Mouse (Mus musculus) kidney, postnatal 0 days (tissue): ENCODE results near the gene Mettl7a2. TPM values are rescaled to one million over a fixed set of nuclear protein-coding genes. Genes with fewer than 3 reads are reported as not detected.
"Not testable (repeated sequence)": the region's sequence is repeated elsewhere in the genome, so short reads cannot be mapped to it uniquely, and the experiment has no call there.

Experiments
- ATAC-seq: fragments of 200-750 bp; cut with Nextera tagmentation; replicated peaks from 2 replicates; pipeline ENCODE4 v1.8.0; 2017; ENCODE audit warnings: low read depth, moderate number of reproducible peaks, moderate TSS enrichment, moderate library complexity; ENCODE audit not compliant: low FRiP score
- DNase-seq: peaks from one replicate; pipeline ENCODE4 v3.0.0-alpha.2; 2016; ENCODE audit warnings: low spot score
- H3K27ac ChIP-seq: fragments of 300-500 bp; sonication (generic); 2 replicates; pipeline ENCODE4 v1.5.1; 2014; ENCODE audit warnings: mild to moderate bottlenecking
- H3K27me3 ChIP-seq: fragments of 300-500 bp; sonication (generic); 2 replicates; pipeline ENCODE4 v1.6.1; 2014; ENCODE audit warnings: low read length, mixed read lengths; ENCODE audit not compliant: insufficient read depth
- H3K36me3 ChIP-seq: fragments of 300-500 bp; sonication (generic); 2 replicates; pipeline ENCODE4 v1.6.1; 2014; ENCODE audit warnings: low read length, mixed read lengths; ENCODE audit not compliant: insufficient read depth
- H3K4me1 ChIP-seq: fragments of 300-500 bp; sonication (generic); replicated peaks from 2 replicates; pipeline ENCODE4 v1.6.1; 2014; ENCODE audit warnings: antibody characterized with exemption, low read length, mixed read lengths; ENCODE audit not compliant: insufficient read depth
- H3K4me2 ChIP-seq: fragments of 300-500 bp; sonication (generic); 2 replicates; pipeline ENCODE4 v1.6.1; 2014; ENCODE audit warnings: mild to moderate bottlenecking, low read length, moderate library complexity, mixed read lengths
- H3K4me3 ChIP-seq: fragments of 300-500 bp; sonication (generic); replicated peaks from 2 replicates; pipeline ENCODE4 v1.5.1; 2014; ENCODE audit warnings: low read depth, low read length
- H3K9ac ChIP-seq: fragments of 300-500 bp; sonication (generic); 2 replicates; pipeline ENCODE4 v1.6.1; 2014; ENCODE audit warnings: low read depth, low read length
- H3K9me3 ChIP-seq: fragments of 300-500 bp; sonication (generic); replicated peaks from 2 replicates; pipeline ENCODE4 v1.6.1; 2016; ENCODE audit warnings: low read length, inconsistent platforms, mixed read lengths
- CTCF ChIP-seq: IDR thresholded peaks from 2 replicates; pipeline ENCODE4 v1.5.1; 2016; ENCODE audit warnings: antibody characterized with exemption, low read depth, mild to moderate bottlenecking, moderate library complexity
- WGBS: fragments of 180-500 bp; shearing (Covaris S2); extraction: QIAGEN DNeasy Blood & Tissue Kit; methylation state at CpG from one replicate; pipeline ENCODE4 v1.1.7; 2014; 5-methylcytosine and 5-hydroxymethylcytosine counted together
- polyA plus RNA-seq: library from polyadenylated mRNA; unstranded; fragments of >200 nt; fragmentation: Nextera tagmentation; extraction: Ambion mirVana; gene quantifications from 2 replicates; pipeline ENCODE4 v1.2.1, GENCODE M21; 2015

Gene Mettl7a2
- polyA plus RNA-seq, 1 experiment from 2014 or later: 1.8 TPM

GRCm38 (mm10) chr15:100314448-100315145 is 38.4 kb upstream of the Mettl7a2 start:
- Histone ChIP-seq H3K36me3 (no peaks in the 10 kb centered on the region), H3K9ac (no peak overlapping the region)
- WGBS: 93% methylated on average over 5 of the region's 5 CpGs

GRCm38 (mm10) chr15:100318014-100318671 is 34.9 kb upstream of the Mettl7a2 start:
- not testable (repeated sequence) for ATAC-seq, H3K4me1 ChIP-seq, H3K27ac ChIP-seq, H3K9ac ChIP-seq, H3K4me2 ChIP-seq, H3K4me3 ChIP-seq, H3K9me3 ChIP-seq, H3K27me3 ChIP-seq, H3K36me3 ChIP-seq
- DNase-seq: peak; percentile 21
- WGBS: 55% methylated on average over 4 of the region's 4 CpGs

More at GRCm38 (mm10) chr15:100314448-100315145, 38.4 kb upstream of the Mettl7a2 start:
- Histone ChIP-seq H3K4me2 (no peak overlapping the region), H3K27me3 (no peaks in the 10 kb centered on the region), H3K4me3 (no peak overlapping the region), H3K4me1 (no peaks in the 10 kb centered on the region), H3K9me3 (no peaks in the 10 kb centered on the region), H3K27ac (no peak overlapping the region)
- TF ChIP-seq CTCF: no peak
- ATAC-seq (no peak), DNase-seq (no peak)

- ATAC-seq (no peak), DNase-seq (no peak)
- H3K4me2 ChIP-seq: no peak overlapping the region
- no peaks in the 10 kb centered on the region for H3K4me1 ChIP-seq
- no peaks in the 10 kb centered on the region for H3K27me3 ChIP-seq
- H3K4me3 ChIP-seq: no peak overlapping the region
- no peak overlapping the region for H3K27ac ChIP-seq
- no peak overlapping the region for H3K9ac ChIP-seq
- H3K9me3 ChIP-seq: no peaks in the 10 kb centered on the region
- TF ChIP-seq CTCF: no peak
- no peaks in the 10 kb centered on the region for H3K36me3 ChIP-seq
- 92% methylated on average over 1 of the region's 1 CpGs for WGBS
These were observed 33.1 kb upstream of the Mettl7a2 start for GRCm38 (mm10) chr15:100319884-100320283.

GRCm38 (mm10) chr15:100320295-100320905 is 32.6 kb upstream of the Mettl7a2 start:
- H3K27ac ChIP-seq: no peak overlapping the region
- no peak overlapping the region for H3K4me3 ChIP-seq
- 69% methylated on average over 9 of the region's 9 CpGs for WGBS
- H3K9ac ChIP-seq: no peak overlapping the region
- no peak for DNase-seq
- no peaks in the 10 kb centered on the region for H3K9me3 ChIP-seq
- H3K27me3 ChIP-seq: no peaks in the 10 kb centered on the region
- no peak for ATAC-seq
- H3K4me1 ChIP-seq: 0 out of 2 replicates have a peak, but pooled peaks cover 2% of the 10 kb centered on the region
- no peak overlapping the region for H3K4me2 ChIP-seq
- no peaks in the 10 kb centered on the region for H3K36me3 ChIP-seq
- TF ChIP-seq CTCF: no peak

GRCm38 (mm10) chr15:100321134-100321533 is 31.9 kb upstream of the Mettl7a2 start:
- peak; percentile 74 for TF ChIP-seq CTCF
- H3K9ac ChIP-seq: no peak overlapping the region
- no peak overlapping the region for H3K4me2 ChIP-seq
- no peaks in the 10 kb centered on the region for H3K9me3 ChIP-seq
- ATAC-seq: 0 out of 2 replicates have a peak, but pooled peaks have one; percentile 36
- H3K27me3 ChIP-seq: no peaks in the 10 kb centered on the region
- H3K27ac ChIP-seq: no peak overlapping the region
- WGBS: 37% methylated on average over 5 of the region's 5 CpGs
- DNase-seq: peak; percentile 56
- H3K36me3 ChIP-seq: no peaks in the 10 kb centered on the region
- 0 out of 2 replicates have a peak, but pooled peaks cover 3% of the 10 kb centered on the region for H3K4me1 ChIP-seq
- no peak overlapping the region for H3K4me3 ChIP-seq

- H3K36me3 ChIP-seq: no peaks in the 10 kb centered on the region
- H3K4me3 ChIP-seq: no peak overlapping the region
- no peak overlapping the region for H3K27ac ChIP-seq
- H3K4me1 ChIP-seq: 0 out of 2 replicates have a peak, but pooled peaks cover 3% of the 10 kb centered on the region
- H3K9me3 ChIP-seq: no peaks in the 10 kb centered on the region
- DNase-seq: no peak
- no peak overlapping the region for H3K4me2 ChIP-seq
- 74% methylated on average over 12 of the region's 12 CpGs for WGBS
- no peaks in the 10 kb centered on the region for H3K27me3 ChIP-seq
- TF ChIP-seq CTCF: no peak
- no peak overlapping the region for H3K9ac ChIP-seq
- no peak for ATAC-seq
These were observed 28.9 kb upstream of the Mettl7a2 start for GRCm38 (mm10) chr15:100324021-100324591.
